Mouse (Mus musculus) hindbrain, embryonic 11.5 days (tissue): ENCODE results near the gene Col4a5. TPM values are rescaled to one million over a fixed set of nuclear protein-coding genes. Genes with fewer than 3 reads are reported as not detected.

Experiments
- polyA plus RNA-seq: library from polyadenylated mRNA; unstranded; fragments of >200 nt; fragmentation: Nextera tagmentation; extraction: Ambion mirVana; gene quantifications from 2 replicates; pipeline ENCODE4 v1.2.1, GENCODE M21; 2014

Gene Col4a5
- polyA plus RNA-seq, 1 experiment from 2014 or later = 11.4 TPM

Other genes with a start within 250 kb of the Col4a5 start
- gene Col4a6, start 1.3 kb upstream of the Col4a5 start, polyA plus RNA-seq = 1.6 and 2.4 TPM in 2 replicates
- gene Irs4, start 249.9 kb downstream of the Col4a5 start, polyA plus RNA-seq = 0.67 and 0.74 TPM in 2 replicates